Mouse (Mus musculus) spleen, adult 2 months (tissue): Measurements from ENCODE around the gene Tpst2. TPM values are rescaled to one million over a fixed set of nuclear protein-coding genes. Genes with fewer than 3 reads are reported as not detected.

ENCODE experiments used
- DNase-seq, 2 experiments: peaks; one replicate each; pipeline versions ENCODE4 v3.0.0 to v3.0.0-alpha.2; 2012 to 2021; ENCODE audit warnings: low spot score in 2 of 2, low read depth in 1 of 2
- H3K27ac ChIP-seq: fragments of 200-500 bp; 2 replicates; pipeline ENCODE4 v1.5.1; 2012; ENCODE audit warnings: low read length, inconsistent platforms; ENCODE audit not compliant: insufficient read depth
- H3K27me3 ChIP-seq: fragments of 200-500 bp; 2 replicates; pipeline ENCODE4 v1.6.1; 2012; ENCODE audit warnings: mild to moderate bottlenecking, moderate library complexity, low read length, inconsistent platforms; ENCODE audit not compliant: control insufficient read depth, insufficient read depth
- H3K36me3 ChIP-seq: fragments of 200-500 bp; 2 replicates; pipeline ENCODE4 v1.6.1; 2012; ENCODE audit warnings: mild to moderate bottlenecking, low read length, inconsistent platforms; ENCODE audit not compliant: control insufficient read depth, insufficient read depth
- H3K4me1 ChIP-seq: fragments of 200-500 bp; 2 replicates; pipeline ENCODE4 v1.6.1; 2011; ENCODE audit warnings: inconsistent platforms; ENCODE audit not compliant: control insufficient read depth, insufficient read depth, insufficient read length
- H3K4me3 ChIP-seq: fragments of 200-500 bp; 2 replicates; pipeline ENCODE4 v1.5.1; 2011; ENCODE audit warnings: mild to moderate bottlenecking, inconsistent platforms; ENCODE audit not compliant: insufficient read depth, insufficient read length; ENCODE audit errors: extremely low read depth
- CTCF ChIP-seq: fragments of 200-500 bp; IDR thresholded peaks from 2 replicates; pipeline ENCODE4 v1.5.1; 2011; ENCODE audit warnings: mild to moderate bottlenecking, inconsistent platforms; ENCODE audit not compliant: insufficient read depth, insufficient read length, insufficient replicate concordance; ENCODE audit errors: extremely low read depth
- POLR2A ChIP-seq: fragments of 200-500 bp; IDR thresholded peaks from 2 replicates; pipeline ENCODE4 v1.6.1; 2011; ENCODE audit warnings: low read depth, low read length, inconsistent platforms
- WGBS: fragments of 180-500 bp; shearing (Covaris S2); methylation state at CpG from one replicate; pipeline ENCODE4 v1.1.7; 2018; 5-methylcytosine and 5-hydroxymethylcytosine counted together
- polyA plus RNA-seq: library from polyadenylated mRNA; depleted of rRNA; stranded (reverse); fragments of >200 nt; gene quantifications from 2 replicates; pipeline ENCODE4 v1.2.3, GENCODE M21; 2012

The Tpst2 gene
- polyA plus RNA-seq, 1 experiment = 102 TPM

GRCm38 (mm10) chr5:112264099-112264498 lies 12.4 kb upstream of the Tpst2 start:
- Histone ChIP-seq H3K36me3 (no peaks in the 10 kb centered on the region), H3K27me3 (no peaks in the 10 kb centered on the region), H3K4me1 (peaks cover 23% of the 10 kb centered on the region; the same call in 1 of the 2 replicates), H3K4me3 (no peak overlapping the region), H3K27ac (no peak overlapping the region)
- TF ChIP-seq POLR2A = no peak
- no peak for TF ChIP-seq CTCF
- DNase-seq = no peak
- WGBS = 77% methylated on average over 7 of the region's 7 CpGs

GRCm38 (mm10) chr5:112265110-112265509 lies 11.4 kb upstream of the Tpst2 start:
- Histone ChIP-seq H3K4me3 (no peak overlapping the region), H3K4me1 (peaks cover 23% of the 10 kb centered on the region; the same call in 1 of the 2 replicates), H3K27ac (peak overlapping the region; percentile 52), H3K27me3 (no peaks in the 10 kb centered on the region), H3K36me3 (no peaks in the 10 kb centered on the region)
- TF ChIP-seq POLR2A (no peak), CTCF (no peak)
- 62% methylated on average over 5 of the region's 5 CpGs for WGBS
- no peak for DNase-seq

- H3K27me3 ChIP-seq = no peaks in the 10 kb centered on the region
- peaks cover 23% of the 10 kb centered on the region; the same call in 1 of the 2 replicates for H3K4me1 ChIP-seq
- no peak for TF ChIP-seq CTCF
- no peak for TF ChIP-seq POLR2A
- peak in 1 of 2 experiments; percentile 59 for DNase-seq
- no peaks in the 10 kb centered on the region for H3K36me3 ChIP-seq
- peak overlapping the region; percentile 52 for H3K27ac ChIP-seq
- peak overlapping the region; percentile 1; the same call in 1 of the 2 replicates for H3K4me3 ChIP-seq
- 7% methylated on average over 10 of the region's 10 CpGs for WGBS
Measured at GRCm38 (mm10) chr5:112265515-112265914, 11.0 kb upstream of the Tpst2 start.

- DNase-seq = no peak
- H3K36me3 ChIP-seq = no peaks in the 10 kb centered on the region
- H3K4me3 ChIP-seq = no peak overlapping the region
- H3K27me3 ChIP-seq = no peaks in the 10 kb centered on the region
- peaks cover 25% of the 10 kb centered on the region; the same call in 1 of the 2 replicates for H3K4me1 ChIP-seq
- H3K27ac ChIP-seq = peak overlapping the region; percentile 37
- TF ChIP-seq CTCF (no peak), POLR2A (no peak)
- WGBS = 23% methylated on average over 9 of the region's 9 CpGs
Measured at GRCm38 (mm10) chr5:112266011-112266777, 10.3 kb upstream of the Tpst2 start.

- TF ChIP-seq POLR2A (no peak), CTCF (no peak)
- Histone ChIP-seq H3K27ac (peak overlapping the region; percentile 76), H3K36me3 (no peaks in the 10 kb centered on the region), H3K27me3 (no peaks in the 10 kb centered on the region), H3K4me1 (peaks cover 48% of the 10 kb centered on the region), H3K4me3 (peak overlapping the region; percentile 10; the same call in 1 of the 2 replicates)
- WGBS = 17% methylated on average over 24 of the region's 24 CpGs
- DNase-seq = peak in 1 of 2 experiments; percentile 56
Measured at GRCm38 (mm10) chr5:112270764-112271541, 5.5 kb upstream of the Tpst2 start.

- no peak for TF ChIP-seq POLR2A
- no peak for TF ChIP-seq CTCF
- peak in 1 of 2 experiments; percentile 66 for DNase-seq
- no peaks in the 10 kb centered on the region for H3K27me3 ChIP-seq
- no peaks in the 10 kb centered on the region for H3K36me3 ChIP-seq
- WGBS = 29% methylated on average over 2 of the region's 2 CpGs
- H3K4me1 ChIP-seq = peaks cover 48% of the 10 kb centered on the region
- H3K4me3 ChIP-seq = no peak overlapping the region
- peak overlapping the region; percentile 94 for H3K27ac ChIP-seq
Measured at GRCm38 (mm10) chr5:112272934-112273333, 3.6 kb upstream of the Tpst2 start.
